ENCODE assay signal across 8 mouse cellular contexts in the genomic region with DNA sequence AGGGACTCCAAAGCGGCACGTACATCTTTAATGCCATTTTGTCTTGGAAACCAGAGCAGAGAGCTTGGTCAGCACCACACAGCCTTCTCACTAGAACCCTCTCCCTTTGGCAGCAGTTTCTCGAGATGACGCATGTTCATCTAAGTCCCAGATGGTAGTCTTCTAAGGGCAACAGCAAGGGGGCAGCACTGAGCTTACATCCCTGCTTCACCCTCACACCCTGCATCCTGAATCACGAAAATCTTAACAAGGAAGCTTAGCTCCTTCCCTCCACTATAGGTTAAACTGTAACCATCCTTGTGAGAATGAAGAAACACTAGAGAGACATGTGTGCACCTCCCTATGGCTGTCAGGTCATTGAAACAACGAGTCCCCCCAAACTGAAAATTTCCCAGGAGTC.
A peak's percentile ranks its signal among the peaks of the same experiment; 100 is the strongest.
DNase-seq lines count a peak whose midpoint lies in the region; ATAC-seq lines count a peak whose summit lies in the region.

No protein-coding gene starts in this region.

- ATAC-seq in midbrain, embryonic 12.5 days (ENCODE audit: low FRiP score, low read depth), result 0 out of 2 replicates have a peak, but pooled peaks have one; percentile 34
- ATAC-seq in midbrain, embryonic 13.5 days, result no peak
- ATAC-seq in hematopoietic stem cell, adult 5-6 weeks (replicated peaks in 1 of 2; ENCODE audit: insufficient read depth in 1 of 2, low FRiP score in 2 of 2, low TSS enrichment in 1 of 2, low read depth in 1 of 2, poor library complexity in 2 of 2, severe bottlenecking in 2 of 2), result peak; percentile 36 to 50; a peak in 2 of 4 replicates
- ATAC-seq in erythroblast, adult 5-6 weeks (replicated peaks; ENCODE audit: low FRiP score, poor library complexity, severe bottlenecking), result no peak

- no peak overlapping the region for H3K4me2 ChIP-seq in midbrain, embryonic 12.5 days (replicated peaks)
- H3K4me2 ChIP-seq in midbrain, embryonic 13.5 days (replicated peaks), result no peak overlapping the region

- peak; percentile 20 for DNase-seq in adrenal gland, adult 2 months
- peak; percentile 57 to 65 for DNase-seq in cerebellum, postnatal 36 days
- peak; percentile 24 to 44 for DNase-seq in left cerebral cortex, postnatal 36 days (ENCODE audit: low spot score in 2 of 2)
- DNase-seq in right cerebral cortex, postnatal 4 days, result peak; percentile 50

- no peaks in the 10 kb centered on the region for H3K4me1 ChIP-seq in midbrain, embryonic 12.5 days
- peaks cover 7% of the 10 kb centered on the region for H3K4me1 ChIP-seq in midbrain, embryonic 13.5 days (replicated peaks)

- H3K27me3 ChIP-seq in midbrain, embryonic 12.5 days, result no peaks in the 10 kb centered on the region
- no peaks in the 10 kb centered on the region for H3K27me3 ChIP-seq in midbrain, embryonic 13.5 days

- no peaks in the 10 kb centered on the region for H3K9me3 ChIP-seq in midbrain, embryonic 12.5 days
- H3K9me3 ChIP-seq in midbrain, embryonic 13.5 days, result no peaks in the 10 kb centered on the region

- no peak overlapping the region for H3K27ac ChIP-seq in midbrain, embryonic 12.5 days (replicated peaks)
- no peak overlapping the region for H3K27ac ChIP-seq in midbrain, embryonic 13.5 days

- intact Hi-C loops in left cerebral cortex, postnatal 36 days (cut with DNase I), result loop anchor here (5.0 kb wide), 1 partner anchor 356 kb away; no protein-coding TSS in a partner anchor

- no peak overlapping the region for H3K9ac ChIP-seq in midbrain, embryonic 12.5 days (replicated peaks)
- no peak overlapping the region for H3K9ac ChIP-seq in midbrain, embryonic 13.5 days (replicated peaks)

- 28% methylated on average over 6 of the region's 6 CpGs for WGBS in midbrain, embryonic 12.5 days
- WGBS in midbrain, embryonic 13.5 days, result 29% methylated on average over 6 of the region's 6 CpGs

- no peak overlapping the region for H3K4me3 ChIP-seq in midbrain, embryonic 12.5 days
- no peak overlapping the region for H3K4me3 ChIP-seq in midbrain, embryonic 13.5 days (replicated peaks)

- no peaks in the 10 kb centered on the region for H3K36me3 ChIP-seq in midbrain, embryonic 12.5 days
- no peaks in the 10 kb centered on the region for H3K36me3 ChIP-seq in midbrain, embryonic 13.5 days

Comparison
In these comparisons a context has a peak if more than half of its experiments do, and no peak if none do; other contexts are left out.
1. ATAC-seq: peak in midbrain, embryonic 12.5 days (single experiment) and hematopoietic stem cell, adult 5-6 weeks (2 of 2); none in midbrain, embryonic 13.5 days (single experiment) and erythroblast, adult 5-6 weeks (single experiment).
2. Peak in every context shown above with its lines, with median percentiles within 50 percentile points of each other: DNase-seq.